Mouse (Mus musculus): ENCODE data around the gene Gm10518. TPM values are rescaled to one million over a fixed set of nuclear protein-coding genes. Genes with fewer than 3 reads are reported as not detected.

The Gm10518 gene
- polyA plus RNA-seq (2017; shearing (Covaris generic)): not detected

GRCm38 (mm10) chr1:179802610-179803512 lies at the start of gene Gm10518:
Gene Gm10518 (plus strand): TSS chr1:179803376.

GRCm38 (mm10) chr1:179803513-179804139 lies 450 bp downstream of the Gm10518 start, which contains the start of gene Ahctf1:
Gene Ahctf1 (minus strand): TSS chr1:179803680.

Other genes starting within 250 kb of the Gm10518 start
- gene Sccpdh, start 135.2 kb upstream of the Gm10518 start, polyA plus RNA-seq (2017; shearing (Covaris generic)): 27.8 TPM
- gene Kif28, start 58.1 kb upstream of the Gm10518 start, polyA plus RNA-seq (2017; shearing (Covaris generic)): not detected
- 20.2 TPM for gene Ahctf1, start 304 bp downstream of the Gm10518 start, polyA plus RNA-seq (2017; shearing (Covaris generic))
- 0.52 TPM for gene Cdc42bpa, start 157.1 kb downstream of the Gm10518 start, polyA plus RNA-seq (2017; shearing (Covaris generic))

Data from inflammation-experienced regulatory T-cells, adult 16 weeks (primary cell).